Mouse (Mus musculus) embryonic stem cell, embryonic (primary cell): ENCODE data around the gene Ppp1r35.

Experiments
- CTCF ChIA-PET, 4 experiments: fragments of 300-600 bp in 2 of 4; fragments of 350-600 bp in 2 of 4; sonication (Branson Sonifier 250); formaldehyde crosslinking; loops; one replicate each; lab custom pipeline; 2022; ENCODE audit warnings: inconsistent platforms in 2 of 4; lab: Charles Lee
- POLR2A ChIA-PET, 4 experiments: fragments of 300-600 bp in 2 of 4; fragments of 350-600 bp in 2 of 4; sonication (Branson Sonifier 250); formaldehyde crosslinking; loops; one replicate each; lab custom pipeline; 2022; ENCODE audit warnings: antibody characterized with exemption in 4 of 4, inconsistent platforms in 1 of 4; lab: Charles Lee

Gene Ppp1r35

DNA sequence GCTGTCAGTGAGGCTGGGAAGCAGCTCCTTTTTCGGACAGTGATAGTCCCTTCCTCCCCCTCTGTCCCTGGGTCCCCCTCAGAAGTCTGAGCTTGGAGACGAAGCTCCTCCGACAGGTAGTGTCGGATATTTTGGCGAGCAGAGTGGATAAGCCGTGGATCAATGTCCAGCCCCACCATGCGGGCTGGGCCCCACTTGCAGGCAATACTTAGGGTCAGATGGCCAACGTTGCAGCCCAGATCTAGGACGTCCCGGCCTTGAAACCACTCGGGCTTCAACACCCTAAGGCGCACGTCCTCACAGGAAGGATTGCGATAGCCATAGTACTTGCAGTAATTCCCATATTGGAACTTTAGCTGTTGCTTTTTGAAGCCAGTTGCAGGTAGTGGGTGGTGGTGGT is 5.9 kb downstream of the Ppp1r35 start:
- ChIA-PET POLR2A (interaction anchor here in 1 of 4 experiments (1.2 to 4.6 kb wide), 4 partner anchors 10 to 300 kb away, joined by 3 to 44 read pairs (median 4); partner anchors contain the start of genes Fbxo24, Lrch4, Nyap1 and Zkscan1), CTCF (interaction anchor here in 3 of 4 experiments (0.5 to 0.7 kb wide), 3 partner anchors 29 to 184 kb away, joined by 3 to 4 read pairs (median 3); no protein-coding TSS in a partner anchor)

DNA sequence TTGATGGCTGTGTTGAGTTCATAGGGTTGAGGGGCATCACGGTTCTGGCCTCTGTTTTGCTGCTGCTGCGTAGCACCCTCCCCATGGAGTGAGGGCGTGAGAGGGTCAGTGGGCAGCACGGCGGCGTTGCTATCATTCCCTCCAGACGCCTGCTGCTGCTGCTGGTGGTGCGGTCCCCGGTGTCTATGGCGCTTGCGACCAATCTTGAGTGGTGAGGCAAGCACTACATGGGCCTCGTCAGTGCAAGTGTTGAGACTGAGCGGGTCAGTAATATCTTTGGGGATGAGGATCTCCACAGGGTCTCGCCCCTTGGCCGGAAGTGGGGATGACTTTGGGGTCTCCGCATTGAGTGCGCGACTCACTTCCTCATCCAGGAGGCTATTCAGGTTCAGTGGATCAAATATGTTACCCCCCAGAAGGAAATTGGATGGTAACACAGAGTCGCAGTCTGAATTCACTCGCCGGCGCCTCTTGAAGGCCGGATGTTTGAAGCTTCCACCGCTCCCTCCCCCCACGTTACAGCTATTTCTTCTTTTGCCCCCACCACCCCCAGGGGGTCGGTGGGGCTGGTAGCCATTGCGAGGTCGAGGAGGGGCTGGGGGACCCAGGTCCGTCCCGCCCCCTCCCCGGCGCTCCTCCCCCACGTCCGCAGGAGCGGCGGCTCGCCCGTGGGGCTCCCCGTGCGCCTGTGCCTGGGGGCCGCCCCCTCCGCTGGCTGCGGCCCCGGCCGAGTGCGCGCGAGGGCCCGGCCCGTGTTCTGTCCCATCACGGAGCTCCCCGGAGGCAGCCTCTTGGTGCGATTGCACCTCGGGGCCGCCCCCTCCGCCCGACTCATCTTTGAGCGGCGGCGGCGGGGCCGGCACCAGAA is 6.7 kb downstream of the Ppp1r35 start:
- ChIA-PET CTCF (interaction anchor here in 1 of 4 experiments (1.9 kb wide), 1 partner anchor 15 kb away, joined by 6 read pairs; no protein-coding TSS in a partner anchor), POLR2A (interaction anchor here in 3 of 4 experiments (0.6 to 4.6 kb wide), 26 partner anchors 8 to 448 kb away, joined by 3 to 52 read pairs (median 4); partner anchors contain the start of genes Fbxo24 (in 2 of the 3), Lrch4 (in 2 of the 3), Pop7 (in 2 of the 3) and Zkscan1 (in 2 of the 3))

DNA sequence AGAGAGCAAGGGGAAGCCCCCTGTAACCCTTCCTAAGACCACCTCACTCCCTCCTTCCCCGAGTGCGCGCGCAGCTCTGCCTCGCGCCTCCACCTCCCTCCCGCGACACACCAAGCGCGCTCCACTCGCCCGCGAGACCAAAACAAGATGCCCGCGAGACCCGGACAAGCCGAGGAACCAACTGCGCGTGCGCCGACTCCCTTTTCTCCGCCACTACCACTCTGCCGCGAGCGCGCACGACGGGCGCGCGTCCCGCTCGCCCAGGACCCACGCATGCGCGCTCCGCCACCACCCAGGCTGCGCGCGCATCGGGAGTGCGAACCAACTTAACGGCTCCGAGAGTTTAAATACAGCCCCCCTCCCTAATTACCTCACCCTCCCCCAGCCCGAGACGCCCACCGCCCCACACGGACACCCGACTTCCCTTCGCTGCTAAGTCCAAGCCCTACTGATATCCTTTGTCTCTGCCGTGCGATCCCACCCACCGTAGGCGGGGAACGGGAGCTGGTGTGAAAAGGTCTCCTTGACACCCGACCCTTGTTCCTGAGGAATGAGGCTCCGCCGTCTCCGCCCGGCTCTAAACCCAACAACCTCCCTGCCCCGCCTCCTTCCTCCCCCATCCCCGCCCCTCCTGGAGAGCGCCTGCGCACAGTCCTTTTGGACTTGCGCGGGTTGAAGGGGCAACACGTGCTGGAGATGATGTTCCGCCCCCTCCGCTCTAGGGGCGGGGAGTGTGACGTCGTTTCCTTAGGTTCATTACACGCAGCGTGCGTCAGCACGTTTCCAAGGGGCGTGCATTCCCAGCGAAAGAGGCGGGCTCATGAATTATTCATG is 7.7 kb downstream of the Ppp1r35 start:
- CTCF ChIA-PET = interaction anchor here in 2 of 4 experiments (0.6 to 1.9 kb wide), 5 partner anchors 16 to 430 kb away, joined by 3 to 6 read pairs (median 3); no protein-coding TSS in a partner anchor
- POLR2A ChIA-PET = interaction anchor here (0.5 to 4.6 kb wide), 44 partner anchors 9 to 1851 kb away, joined by 3 to 52 read pairs (median 3); partner anchors contain the start of genes Pop7 (in 2 of the 4), Zkscan1 (in 2 of the 4), Agfg2 (in 1 of the 4) and Ephb4 (in 1 of the 4)

DNA sequence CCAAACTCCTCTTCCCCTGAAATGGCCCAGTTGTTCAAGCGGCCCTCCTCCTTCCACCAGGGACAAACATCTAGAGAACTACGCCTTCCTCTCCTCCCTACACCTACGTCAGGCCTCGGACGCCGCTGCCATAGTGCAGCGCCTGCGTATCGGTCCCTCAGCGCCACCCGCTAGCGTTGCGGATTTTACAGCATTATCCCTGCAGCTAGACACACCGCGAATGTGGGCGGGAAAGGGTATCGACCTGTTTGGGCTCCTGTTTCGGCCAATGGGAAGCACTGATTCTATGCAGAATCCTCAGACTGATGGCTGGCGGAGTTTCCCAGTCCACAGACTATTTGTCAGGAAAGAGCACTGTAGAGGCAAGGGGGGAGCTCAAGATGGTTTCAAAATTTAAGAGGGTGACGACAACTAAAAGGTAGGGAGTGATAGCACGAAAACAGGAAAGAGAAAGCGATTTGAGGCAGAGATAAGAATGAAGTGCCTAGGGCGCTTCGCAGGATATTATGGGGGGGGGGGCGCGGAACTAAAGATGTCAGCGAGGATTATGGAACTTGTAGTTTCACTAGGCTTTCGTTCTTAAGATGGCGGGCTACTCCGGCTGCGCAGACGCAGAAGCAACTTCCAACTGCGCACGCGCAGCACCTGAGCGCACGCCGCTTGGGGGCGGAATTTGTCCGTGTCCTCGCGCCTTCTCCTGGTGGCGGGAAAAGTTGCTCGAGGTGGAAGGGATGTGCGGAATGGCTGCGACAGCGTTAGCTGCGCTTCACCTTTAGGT is 8.7 kb downstream of the Ppp1r35 start, which contains the start of the genes Mepce and Zcwpw1:
Gene Mepce (minus strand): TSS at position 505 of the 778 bp plus-strand sequence.
Gene Zcwpw1 (plus strand): TSS at position 648 of the 778 bp plus-strand sequence.
- ChIA-PET POLR2A (interaction anchor here (0.5 to 4.6 kb wide), 12 partner anchors 9 to 1852 kb away, joined by 3 to 52 read pairs (median 5); partner anchors contain the start of genes Agfg2 (in 1 of the 4), Fbxo24 (in 1 of the 4), Gm20605 (in 1 of the 4) and Lrch4 (in 1 of the 4)), CTCF (interaction anchor here in 1 of 4 experiments (0.6 to 0.8 kb wide), 2 partner anchors 128 to 343 kb away, joined by 3 to 4 read pairs; no protein-coding TSS in a partner anchor)

DNA sequence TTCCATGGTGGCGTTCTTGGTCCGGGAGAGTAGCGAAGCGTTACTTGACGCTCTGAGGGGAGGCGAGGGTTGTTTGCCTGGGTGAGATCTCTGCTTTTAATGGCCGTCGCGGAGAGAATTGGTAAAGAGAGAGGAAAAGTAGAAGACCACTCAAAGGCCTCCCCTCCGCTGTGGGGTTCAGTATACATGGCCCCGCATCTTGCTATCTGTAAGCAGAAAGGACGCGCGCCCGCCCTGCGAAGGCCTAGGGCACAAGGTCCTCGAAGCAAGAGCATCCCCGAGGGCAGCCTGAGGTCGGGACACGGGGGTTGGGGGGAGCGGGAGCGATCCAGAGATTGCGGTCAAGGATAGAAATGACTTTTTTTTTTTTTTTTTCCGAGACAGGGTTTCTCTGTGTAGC is 9.5 kb downstream of the Ppp1r35 start:
- ChIA-PET POLR2A (interaction anchor here in 1 of 4 experiments (2.9 to 3.4 kb wide), 2 partner anchors 11 to 286 kb away, joined by 22 to 52 read pairs; partner anchors contain the start of genes Pop7 and Ppp1r35), CTCF (no interaction called here)

DNA sequence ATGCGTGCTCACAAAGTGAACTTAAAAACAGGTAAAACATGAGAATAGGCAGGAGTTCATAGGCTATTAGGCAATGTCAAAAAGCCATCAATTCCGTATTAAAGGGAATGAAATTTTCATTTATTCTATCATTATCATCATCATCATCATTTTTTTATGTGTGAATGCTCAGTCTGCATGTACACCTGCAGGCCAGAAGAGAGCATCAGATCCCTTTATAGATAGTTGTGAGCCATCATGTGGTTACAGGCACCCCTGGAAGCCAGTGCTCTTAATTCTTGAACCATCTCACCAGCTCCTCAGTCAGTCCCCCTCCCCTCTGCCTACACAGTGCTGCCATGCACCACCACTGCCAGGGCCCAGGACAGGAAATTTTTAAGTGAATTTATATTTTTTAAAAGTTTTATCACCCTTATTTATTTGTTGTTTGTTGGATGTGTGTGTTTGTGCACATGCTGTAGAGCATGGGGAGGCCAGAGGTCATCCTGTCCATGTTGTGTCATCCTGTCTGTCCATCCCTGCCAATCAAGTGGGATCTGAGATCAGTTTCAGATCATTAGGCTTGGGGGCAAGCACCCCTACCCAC is 10.4 kb downstream of the Ppp1r35 start:
- ChIA-PET CTCF (no interaction called here), POLR2A (no interaction called here)

DNA sequence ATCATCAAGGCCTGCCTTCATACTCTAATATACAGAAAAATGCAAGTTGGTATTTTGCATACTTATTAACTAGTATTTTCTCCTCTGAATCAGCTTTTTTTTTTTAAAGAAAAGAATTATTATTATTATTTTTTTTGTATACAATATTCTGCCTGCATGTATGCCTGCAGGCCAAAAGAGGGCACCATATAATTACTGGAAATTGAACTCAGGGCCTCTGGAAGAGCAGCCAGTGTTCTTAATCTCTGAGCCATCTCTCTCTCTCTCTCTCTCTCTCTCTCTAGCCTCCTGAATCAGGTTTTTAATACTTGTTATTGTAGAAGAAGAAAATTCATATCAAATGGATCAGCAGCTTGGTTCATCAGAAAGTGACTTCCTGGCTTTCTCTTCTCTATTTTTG is 12.9 kb downstream of the Ppp1r35 start:
- CTCF ChIA-PET = no interaction called here
- POLR2A ChIA-PET = no interaction called here

DNA sequence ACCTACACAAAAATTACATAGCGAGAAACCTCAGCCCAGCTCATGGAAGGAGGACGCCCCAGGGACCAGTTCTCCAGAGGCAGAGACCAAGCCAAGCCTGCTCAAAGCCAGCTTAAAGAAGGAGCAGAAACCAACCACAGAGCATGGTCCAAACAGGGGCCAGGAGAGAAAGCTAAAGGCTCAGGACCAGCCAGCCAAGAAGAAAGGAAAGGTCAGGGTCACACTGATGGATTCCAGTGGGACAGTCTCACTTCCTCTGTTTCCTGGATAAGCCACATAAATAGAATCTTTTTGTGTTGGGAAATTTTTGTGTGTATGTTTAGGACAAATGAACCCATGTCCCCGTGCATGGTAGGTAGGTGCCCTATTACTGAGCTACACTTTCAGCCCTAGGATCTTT is 18.0 kb downstream of the Ppp1r35 start:
- POLR2A ChIA-PET = interaction anchor here in 2 of 4 experiments (0.9 to 2.0 kb wide), 2 partner anchors 9 to 10 kb away, joined by 3 to 4 read pairs; partner anchors contain the start of genes Mepce (in 1 of the 2) and Zcwpw1 (in 1 of the 2)
- CTCF ChIA-PET = interaction anchor here in 1 of 4 experiments (0.6 kb wide), 1 partner anchor 243 kb away, joined by 3 read pairs; the partner anchor contains the start of gene Actl6b

DNA sequence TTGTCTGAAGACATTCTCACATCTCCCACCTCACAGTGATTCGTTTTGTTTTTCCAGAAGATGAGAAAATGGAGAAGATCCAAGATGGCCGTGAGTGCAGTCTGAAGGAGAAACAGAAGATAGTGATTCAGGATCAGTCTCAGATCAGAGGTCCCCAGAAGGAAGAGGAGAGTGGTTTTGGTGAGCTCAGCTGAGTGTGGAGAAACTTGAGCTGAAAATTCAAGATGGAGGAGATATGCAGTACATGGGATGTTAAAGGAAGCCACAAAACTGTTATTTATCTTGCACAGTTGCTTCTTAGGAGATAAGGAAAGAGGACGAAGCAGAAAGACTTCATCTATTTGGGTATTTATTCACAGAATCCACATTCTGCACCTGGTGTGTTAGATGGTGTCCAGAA is 22.3 kb downstream of the Ppp1r35 start:
- POLR2A ChIA-PET = no interaction called here
- CTCF ChIA-PET = no interaction called here

DNA sequence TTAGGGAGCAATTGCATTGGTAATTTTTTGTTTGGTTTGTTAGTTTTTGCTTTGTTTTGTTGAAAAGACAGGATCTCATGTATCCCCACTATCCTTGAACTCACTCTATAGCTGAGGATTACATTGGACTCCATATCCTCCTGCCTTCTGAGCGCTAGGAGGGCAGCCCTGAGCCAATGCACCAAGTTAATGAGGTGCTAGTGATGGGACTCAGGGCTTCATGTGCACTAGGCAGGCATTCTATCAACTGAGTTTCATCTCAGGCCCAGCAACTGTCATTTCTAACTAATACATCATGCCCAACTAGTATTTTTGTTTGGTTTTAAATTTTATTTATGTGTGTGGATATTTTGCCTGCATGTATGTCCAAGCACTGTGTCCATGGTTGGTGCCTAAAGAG is 27.5 kb downstream of the Ppp1r35 start:
- CTCF ChIA-PET = no interaction called here
- POLR2A ChIA-PET = no interaction called here

DNA sequence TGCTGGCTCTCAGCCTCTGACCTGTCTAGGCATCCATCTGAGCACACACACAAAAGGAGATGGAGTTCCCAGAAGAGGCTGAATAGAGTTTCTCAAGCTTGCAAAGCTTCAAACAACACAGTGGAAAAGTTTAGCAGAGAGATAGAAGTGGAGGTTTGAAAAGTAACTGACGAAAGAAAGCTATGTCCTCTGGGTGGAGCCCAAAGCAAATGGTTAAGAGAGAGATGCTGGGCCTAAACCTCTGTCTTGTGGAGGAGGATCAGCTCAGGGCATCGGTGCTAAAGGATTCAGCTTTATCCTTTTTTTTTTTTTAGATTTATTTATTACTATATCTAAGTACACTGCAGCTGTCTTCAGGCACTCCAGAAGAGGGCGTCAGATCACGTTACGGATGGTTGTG is 29.7 kb downstream of the Ppp1r35 start:
- CTCF ChIA-PET = interaction anchor here in 3 of 4 experiments (0.5 to 0.7 kb wide), 3 partner anchors 29 to 1747 kb away, joined by 3 to 4 read pairs (median 3); no protein-coding TSS in a partner anchor

DNA sequence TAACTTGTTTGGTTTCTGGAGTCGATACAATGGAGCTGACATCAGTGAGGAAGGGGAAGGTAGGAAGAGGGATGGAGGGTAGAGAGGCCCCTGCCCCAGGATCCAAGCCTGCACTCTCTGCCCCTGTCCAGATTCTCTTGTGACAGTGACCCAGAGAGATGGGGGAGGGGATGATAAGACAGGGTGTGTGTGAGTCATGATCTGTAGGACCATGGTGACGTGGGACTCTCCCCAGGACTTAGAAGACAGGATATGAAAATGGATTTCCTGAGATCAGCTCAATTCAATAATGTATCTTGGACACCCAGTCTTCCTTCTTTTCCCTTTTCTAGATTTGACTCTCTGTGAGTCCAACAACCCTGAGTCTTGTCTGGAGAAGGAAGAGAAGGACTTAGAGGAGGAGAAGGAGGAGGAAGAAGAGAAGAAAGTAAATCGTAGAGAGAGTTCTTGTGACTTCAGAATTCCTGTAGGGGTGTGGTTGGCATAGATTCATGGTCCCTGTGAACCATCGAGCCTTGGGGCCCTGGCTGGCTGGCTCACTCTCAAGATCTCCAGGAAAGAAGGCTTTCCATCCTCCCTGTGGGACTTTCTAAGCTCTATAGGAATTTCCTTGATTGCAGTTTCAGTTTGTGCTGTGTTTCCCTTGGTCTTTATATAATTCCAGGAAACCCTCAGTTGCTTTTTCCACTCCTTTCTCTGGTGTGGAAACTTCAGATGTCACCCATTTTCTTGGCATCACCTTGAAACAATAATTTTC is 39.0 kb downstream of the Ppp1r35 start:
- CTCF ChIA-PET = no interaction called here
- POLR2A ChIA-PET = interaction anchor here in 1 of 4 experiments (1.7 kb wide), 2 partner anchors 10 to 14 kb away, joined by 3 to 4 read pairs; no protein-coding TSS in a partner anchor

More for the DNA sequence above, 29.7 kb downstream of the Ppp1r35 start:
- POLR2A ChIA-PET = interaction anchor here in 1 of 4 experiments (1.3 kb wide), 1 partner anchor 10 kb away, joined by 3 read pairs; no protein-coding TSS in a partner anchor

DNA sequence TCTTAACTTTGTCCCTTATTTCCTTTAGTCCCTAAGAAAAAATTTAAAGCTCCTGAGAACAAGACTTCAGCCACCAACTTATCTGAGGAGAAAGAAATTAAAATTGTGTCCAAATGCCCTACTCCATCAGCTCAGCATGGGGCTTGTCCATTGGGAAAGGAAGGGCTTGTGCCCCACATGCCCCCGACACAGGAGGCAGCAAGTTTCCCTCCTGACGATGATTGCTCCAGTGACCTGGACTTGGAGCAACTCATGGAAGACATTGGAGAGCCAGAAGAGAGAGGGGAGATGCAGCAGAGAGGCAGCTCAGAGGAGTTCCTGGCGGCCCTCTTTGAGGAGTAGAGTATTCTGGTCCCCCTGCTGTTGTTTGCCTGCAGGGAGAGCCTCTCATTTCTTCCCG is 43.5 kb downstream of the Ppp1r35 start:
- CTCF ChIA-PET = interaction anchor here in 1 of 4 experiments (0.6 kb wide), 1 partner anchor 12 kb away, joined by 3 read pairs; no protein-coding TSS in a partner anchor
- POLR2A ChIA-PET = interaction anchor here in 1 of 4 experiments (1.5 kb wide), 1 partner anchor 12 kb away, joined by 5 read pairs; no protein-coding TSS in a partner anchor

DNA sequence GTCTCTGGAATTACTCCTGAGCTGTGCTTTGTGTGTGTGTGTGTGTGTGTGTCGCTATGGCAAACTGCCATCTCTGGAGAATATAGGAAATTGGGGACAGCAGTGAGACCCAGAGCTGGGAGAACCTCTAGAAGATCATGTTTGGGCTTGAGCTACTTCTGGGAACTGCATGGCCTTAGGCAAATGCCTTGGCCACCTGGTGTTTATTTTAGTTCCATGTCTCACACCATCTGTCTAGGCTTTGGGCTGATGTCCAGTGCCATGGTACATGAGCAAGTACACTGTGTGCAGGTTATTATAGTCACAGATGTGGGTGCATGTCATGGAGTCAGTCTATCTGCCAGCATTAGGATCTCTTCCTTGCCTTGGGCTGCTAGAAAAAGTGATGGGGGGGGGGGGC is 44.0 kb downstream of the Ppp1r35 start:
- CTCF ChIA-PET = interaction anchor here in 2 of 4 experiments (0.6 kb wide), 2 partner anchors 12 to 43 kb away, joined by 3 read pairs; no protein-coding TSS in a partner anchor
- POLR2A ChIA-PET = no interaction called here

DNA sequence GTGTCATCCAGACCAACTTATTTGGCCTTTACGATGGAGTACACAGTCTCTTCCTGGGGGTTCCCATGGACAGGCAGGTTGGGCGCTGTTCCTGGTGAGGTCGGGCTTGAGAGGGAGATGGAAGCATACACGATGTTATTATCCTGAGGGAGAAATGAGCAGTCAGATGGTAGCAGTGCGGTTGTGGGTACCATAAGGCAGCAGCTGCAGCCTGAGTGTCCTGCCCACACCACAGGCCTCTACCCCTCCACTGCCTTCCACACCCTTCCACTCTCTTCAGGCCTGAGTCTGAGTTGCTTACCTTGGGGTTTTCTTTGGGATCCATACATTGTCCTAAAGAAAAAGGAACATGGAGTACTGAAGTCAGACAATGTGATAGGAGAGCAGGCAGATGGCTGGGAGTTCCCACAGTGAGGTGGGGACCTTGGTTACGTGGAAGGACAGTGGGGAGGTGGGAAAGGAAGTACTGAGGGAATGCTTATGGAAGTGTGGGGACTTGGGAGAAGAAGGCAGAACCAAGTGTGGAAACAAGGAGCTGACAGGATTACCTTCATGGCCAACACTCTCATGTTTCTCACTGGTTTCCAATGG is 44.9 kb downstream of the Ppp1r35 start:
- ChIA-PET POLR2A (no interaction called here), CTCF (no interaction called here)

DNA sequence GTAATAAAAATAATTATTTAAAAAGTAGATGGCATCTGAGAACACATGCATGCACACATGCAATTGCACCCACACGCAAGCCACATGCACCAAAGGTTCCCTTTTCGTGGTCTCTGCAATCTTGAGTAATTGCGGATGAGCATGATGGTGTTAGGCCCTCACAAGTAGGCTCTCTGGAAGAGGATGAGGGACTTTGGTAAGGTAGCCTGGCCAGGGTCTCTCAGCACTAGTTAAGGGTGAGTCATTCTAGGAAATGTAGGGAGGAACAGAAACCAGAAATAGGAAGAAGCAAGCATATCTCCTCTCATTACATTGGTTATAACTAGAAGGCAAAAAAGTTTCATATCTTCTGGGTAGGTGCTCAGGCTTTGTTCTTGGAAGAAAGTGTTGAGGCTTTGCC is 46.4 kb downstream of the Ppp1r35 start:
- ChIA-PET CTCF (no interaction called here), POLR2A (no interaction called here)
